Comparison of ENCODE assay signal across 20 mouse cellular contexts in genomic region chr4:55774571-55774970, GRCm38 (mm10).
"Had no signal": no experiment of that assay in that cellular context is flagged by ENCODE, and none has a peak within 500 bp of the region (broad histone marks: within the 10 kb centered on the region; RNA-seq: fewer than 3 reads in every experiment).

No protein-coding gene starts in this region.

- H3K4me1 ChIP-seq: liver, embryonic 13.5 days; liver, embryonic 15.5 days; lung, embryonic 15.5 days; megakaryocyte, embryonic 14.5 days; midbrain, embryonic 13.5 days; midbrain, embryonic 15.5 days; neural tube, embryonic 12.5 days; stomach, embryonic 15.5 days had no signal

- H3K4me2 ChIP-seq: liver, embryonic 11.5 days; liver, embryonic 13.5 days; liver, embryonic 15.5 days; lung, embryonic 15.5 days; midbrain, embryonic 11.5 days; midbrain, embryonic 13.5 days; midbrain, embryonic 15.5 days; neural tube, embryonic 12.5 days; stomach, embryonic 15.5 days had no signal

- H3K27me3 ChIP-seq: liver, embryonic 13.5 days; liver, embryonic 15.5 days; megakaryocyte, embryonic 14.5 days; midbrain, embryonic 13.5 days; midbrain, embryonic 15.5 days; neural tube, embryonic 12.5 days; stomach, embryonic 15.5 days had no signal

- H3K27ac ChIP-seq: liver, embryonic 13.5 days; liver, embryonic 15.5 days; lung, embryonic 15.5 days; macrophage; midbrain, embryonic 13.5 days; midbrain, embryonic 15.5 days; neural tube, embryonic 12.5 days; stomach, embryonic 15.5 days; stomach, postnatal 0 days had no signal

- H3K36me3 ChIP-seq: liver, embryonic 13.5 days; liver, embryonic 15.5 days; lung, embryonic 15.5 days; midbrain, embryonic 13.5 days; midbrain, embryonic 15.5 days; neural tube, embryonic 12.5 days; stomach, embryonic 15.5 days had no signal

- H3K4me3 ChIP-seq: liver, embryonic 13.5 days; liver, embryonic 15.5 days; lung, embryonic 15.5 days; megakaryocyte, embryonic 14.5 days; midbrain, embryonic 13.5 days; midbrain, embryonic 15.5 days; neural tube, embryonic 12.5 days; stomach, embryonic 15.5 days had no signal

- ATAC-seq: liver, postnatal 0 days; midbrain, embryonic 13.5 days; midbrain, embryonic 15.5 days had no signal

- DNase-seq: liver; liver, embryonic 13.5 days; liver, postnatal 0 days; retina, postnatal 1 day; right cerebral cortex, adult 18-20 months; right cerebral cortex, postnatal 14 days; thymus, adult 2 months; thymus, postnatal 25 days; thymus, postnatal 4 days had no signal

- H3K9ac ChIP-seq: liver, embryonic 13.5 days; liver, embryonic 15.5 days; liver, postnatal 0 days; lung, embryonic 15.5 days; midbrain, embryonic 13.5 days; midbrain, embryonic 15.5 days; neural tube, embryonic 12.5 days; stomach, embryonic 15.5 days had no signal

- H3K9me3 ChIP-seq: liver, embryonic 13.5 days; liver, embryonic 15.5 days; lung, embryonic 15.5 days; midbrain, embryonic 13.5 days; midbrain, embryonic 15.5 days; neural tube, embryonic 12.5 days; stomach, embryonic 15.5 days had no signal
